Mouse (Mus musculus) bone marrow macrophage, adult 2 months (primary cell): ENCODE measurements at regions not wholly inside any gene's neighbourhood (a gene's known extent, or its start where the extent isn't known, plus 50 kb on each side); places are given as distances from the start of the nearest gene placed in this dataset.

ENCODE experiments used
- CTCF ChIP-seq: IDR thresholded peaks from 2 replicates; pipeline ENCODE4 v1.5.1; 2012; ENCODE audit warnings: low read depth, mild to moderate bottlenecking, low read length, moderate library complexity
- POLR2A ChIP-seq: IDR thresholded peaks from 2 replicates; pipeline ENCODE4 v1.6.1; 2012; ENCODE audit warnings: mild to moderate bottlenecking, low read depth, low read length, borderline replicate concordance

DNA sequence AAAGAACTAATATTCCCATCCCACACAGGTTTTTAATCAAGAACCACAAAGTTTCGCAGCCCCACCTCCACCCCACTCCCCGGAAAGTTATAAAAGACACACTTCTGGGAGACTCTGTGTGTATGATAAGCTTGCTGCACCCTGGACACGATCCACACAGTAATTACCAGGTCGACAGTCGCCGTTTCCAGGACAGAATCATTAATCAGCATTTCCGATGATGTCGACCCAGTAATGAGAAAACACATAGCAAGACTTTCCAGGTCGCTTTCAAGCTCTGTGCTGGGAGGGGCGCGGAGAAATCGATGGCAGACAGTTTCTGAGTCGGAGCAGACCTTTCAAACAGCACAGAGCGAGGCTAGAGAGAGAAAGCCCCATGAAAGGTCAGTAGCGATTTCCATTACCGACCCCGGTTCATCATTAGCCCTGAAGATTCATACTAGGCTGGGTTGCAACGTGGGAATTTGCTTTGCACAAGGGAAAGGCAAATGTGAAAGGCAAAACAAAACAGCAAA, 68.6 kb upstream of the Tmpo start:
- TF ChIP-seq CTCF: no peak
- TF ChIP-seq POLR2A: no peak
